Mouse (Mus musculus): ENCODE results near the gene Il4ra.

GRCm38 (mm10) chr7:125596406-125596805, 44.5 kb downstream of the Il4ra start:
- TF ChIP-seq CTCF (IDR thresholded peaks at IDR 0.05; ENCODE audit: control insufficient read depth, insufficient read depth, insufficient replicate concordance, low read depth, low read length) (no peak), POLR2A (IDR thresholded peaks at IDR 0.05; ENCODE audit: control insufficient read depth, low read depth, low read length) (no peak)

Measured in testis, adult 2 months (tissue).